Mouse (Mus musculus) small intestine, adult 2 months (tissue): Measurements from ENCODE around the gene Bmper.

Experiments
- CTCF ChIP-seq: fragments of 200-500 bp; IDR thresholded peaks from 2 replicates; pipeline ENCODE4 v1.5.1; 2012; ENCODE audit warnings: low read depth, mild to moderate bottlenecking, control low read depth, inconsistent platforms, low read length, moderate library complexity, mixed read lengths; ENCODE audit not compliant: insufficient replicate concordance, insufficient read length; ENCODE audit errors: extremely low read depth
- POLR2A ChIP-seq: fragments of 200-500 bp; IDR thresholded peaks from 2 replicates; pipeline ENCODE4 v1.6.1; 2012; ENCODE audit warnings: low read depth, mild to moderate bottlenecking, control low read depth, inconsistent platforms, low read length, moderate library complexity

- TF ChIP-seq CTCF (no peak), POLR2A (no peak)
These were observed 77.5 kb downstream of the Bmper start for GRCm38 (mm10) chr9:23300376-23300775.
